Mouse (Mus musculus) liver, embryonic 11.5 days (tissue): ENCODE measurements at regions not wholly inside any gene's neighbourhood (a gene's known extent, or its start where the extent isn't known, plus 50 kb on each side); places are given as distances from the start of the nearest gene placed in this dataset.

Experiments used
- ATAC-seq: fragments of 200-750 bp; cut with Nextera tagmentation; replicated peaks from 2 replicates; pipeline ENCODE4 v1.8.0; 2017; ENCODE audit warnings: moderate number of reproducible peaks, mild to moderate bottlenecking, moderate TSS enrichment, moderate library complexity; ENCODE audit not compliant: low FRiP score
- DNase-seq: peaks from one replicate; pipeline ENCODE4 v3.0.0-alpha.2; 2017; ENCODE audit warnings: low spot score
- H3K27ac ChIP-seq: fragments of 300-500 bp; sonication (generic); 2 replicates; pipeline ENCODE4 v1.5.1; 2014; ENCODE audit warnings: mild to moderate bottlenecking, low read depth, low read length, control low read depth
- H3K27me3 ChIP-seq: fragments of 300-500 bp; sonication (generic); replicated peaks from 2 replicates; pipeline ENCODE4 v1.6.1; 2014; ENCODE audit warnings: low read length, mixed read lengths; ENCODE audit not compliant: control insufficient read depth, insufficient read depth
- H3K36me3 ChIP-seq: fragments of 300-500 bp; sonication (generic); 2 replicates; pipeline ENCODE4 v1.6.1; 2014; ENCODE audit warnings: mild to moderate bottlenecking, low read length, moderate library complexity, mixed read lengths; ENCODE audit not compliant: control insufficient read depth, insufficient read depth
- H3K4me1 ChIP-seq: fragments of 300-500 bp; sonication (generic); replicated peaks from 2 replicates; pipeline ENCODE4 v1.6.1; 2014; ENCODE audit warnings: low read length, mixed read lengths; ENCODE audit not compliant: control insufficient read depth, insufficient read depth
- H3K4me2 ChIP-seq: fragments of 300-500 bp; sonication (generic); 2 replicates; pipeline ENCODE4 v1.6.1; 2014; ENCODE audit warnings: mild to moderate bottlenecking, control low read depth, moderate library complexity
- H3K4me3 ChIP-seq: fragments of 300-500 bp; sonication (generic); 2 replicates; pipeline ENCODE4 v1.5.1; 2014; ENCODE audit warnings: low read depth, low read length, control low read depth
- H3K9ac ChIP-seq: fragments of 300-500 bp; sonication (generic); 2 replicates; pipeline ENCODE4 v1.6.1; 2014; ENCODE audit warnings: low read depth, low read length, control low read depth
- H3K9me3 ChIP-seq: fragments of 300-500 bp; sonication (generic); 2 replicates; pipeline ENCODE4 v1.6.1; 2016; ENCODE audit warnings: low read length, inconsistent platforms, mixed read lengths; ENCODE audit not compliant: control insufficient read depth
- WGBS: fragments of 180-500 bp; shearing (Covaris S2); extraction: QIAGEN DNeasy Blood & Tissue Kit; methylation state at CpG from one replicate; pipeline ENCODE4 v1.1.7; 2014; 5-methylcytosine and 5-hydroxymethylcytosine counted together

DNA sequence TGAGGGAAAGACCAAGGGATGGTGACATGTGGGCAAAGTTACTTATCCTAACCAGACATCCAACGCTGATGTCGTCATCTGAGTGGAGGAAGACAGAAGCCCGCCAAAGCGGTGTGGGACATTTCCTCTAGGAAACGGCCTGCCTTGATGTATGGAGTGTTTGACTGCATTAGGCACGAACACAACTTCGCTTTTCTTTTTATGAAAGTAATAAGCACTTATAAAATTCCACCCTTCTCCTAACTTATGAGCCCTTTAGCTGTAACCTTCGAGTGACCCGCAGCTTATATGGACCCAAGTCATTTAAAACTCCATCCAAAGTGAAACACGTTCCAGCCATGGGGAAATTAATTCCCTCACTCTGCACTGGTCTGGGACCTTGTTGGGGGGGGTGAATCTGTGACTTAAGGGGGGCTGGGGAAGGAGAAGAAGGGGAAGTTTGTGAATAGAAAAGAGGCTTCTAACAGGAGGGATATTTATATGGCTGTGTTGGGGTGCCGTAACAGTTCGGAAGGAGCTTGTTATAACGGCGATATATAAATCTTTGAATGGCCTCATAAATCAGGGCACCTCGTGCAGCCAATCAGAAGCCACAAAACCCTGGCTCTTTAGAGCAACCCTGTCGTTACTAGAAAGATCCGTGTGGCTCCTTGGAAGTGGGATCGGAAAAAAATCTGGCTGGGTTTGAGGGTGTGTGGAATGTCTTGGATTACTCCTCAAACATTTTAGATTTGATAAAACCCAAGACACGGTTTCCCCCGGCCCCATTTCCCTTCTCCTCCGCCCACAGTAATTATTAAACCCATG, 280.9 kb downstream of the Med13l start:
- Histone ChIP-seq H3K4me2 (no peak overlapping the region), H3K27me3 (no peaks in the 10 kb centered on the region), H3K9ac (no peak overlapping the region), H3K4me1 (no peaks in the 10 kb centered on the region), H3K4me3 (no peak overlapping the region), H3K36me3 (no peaks in the 10 kb centered on the region), H3K27ac (no peak overlapping the region), H3K9me3 (no peaks in the 10 kb centered on the region)
- WGBS = 62% methylated on average over 21 of the region's 21 CpGs
- DNase-seq (no peak), ATAC-seq (no peak)

DNA sequence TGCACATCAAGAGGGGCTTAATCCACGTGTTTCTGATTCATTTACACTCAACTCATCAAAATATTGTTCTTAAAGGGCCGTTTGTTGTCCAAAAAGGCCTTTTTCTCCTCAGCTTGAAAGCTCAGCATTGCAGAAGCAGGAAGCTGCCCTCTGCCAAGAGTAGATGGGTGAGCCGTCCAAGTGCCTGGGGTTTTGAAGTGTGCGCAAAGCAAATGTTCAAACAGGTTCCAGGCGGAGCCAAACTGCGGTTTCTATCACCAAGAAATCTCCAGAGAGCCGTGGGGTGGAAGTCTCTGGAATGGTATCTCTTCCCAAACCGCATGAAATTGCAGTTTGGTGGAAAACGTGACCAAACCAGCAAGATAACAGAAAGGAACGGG, 281.5 kb downstream of the Med13l start:
- no peak overlapping the region for H3K9ac ChIP-seq
- no peak overlapping the region for H3K4me2 ChIP-seq
- H3K4me1 ChIP-seq = no peaks in the 10 kb centered on the region
- no peaks in the 10 kb centered on the region for H3K27me3 ChIP-seq
- WGBS = 46% methylated on average over 10 of the region's 10 CpGs
- no peak overlapping the region for H3K4me3 ChIP-seq
- H3K36me3 ChIP-seq = no peaks in the 10 kb centered on the region
- DNase-seq (no peak), ATAC-seq (no peak)
- no peaks in the 10 kb centered on the region for H3K9me3 ChIP-seq
- no peak overlapping the region for H3K27ac ChIP-seq

DNA sequence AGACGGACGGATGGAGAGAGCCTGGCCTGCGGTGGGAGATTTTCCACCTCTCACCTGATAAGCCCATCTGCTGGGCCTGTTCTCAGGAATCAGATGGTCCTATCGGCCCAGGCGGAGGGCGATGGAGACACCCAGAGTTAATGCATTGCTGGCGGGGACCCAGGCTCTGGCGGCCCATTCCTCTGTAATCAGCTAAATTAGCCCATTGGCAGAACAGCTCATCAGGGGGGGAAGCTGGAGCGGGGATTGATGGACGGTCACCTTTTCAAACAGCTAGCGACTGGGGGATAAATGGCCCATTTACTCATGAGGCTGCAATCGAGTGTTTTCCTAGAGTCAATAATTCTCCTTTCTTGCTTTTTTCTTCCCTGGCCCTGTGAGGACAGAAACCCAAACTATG, 296.5 kb downstream of the Med13l start:
- no peaks in the 10 kb centered on the region for H3K9me3 ChIP-seq
- ATAC-seq (no peak), DNase-seq (no peak)
- H3K4me2 ChIP-seq = no peak overlapping the region
- no peaks in the 10 kb centered on the region for H3K4me1 ChIP-seq
- 49% methylated on average over 12 of the region's 12 CpGs for WGBS
- no peaks in the 10 kb centered on the region for H3K36me3 ChIP-seq
- no peak overlapping the region for H3K27ac ChIP-seq
- no peaks in the 10 kb centered on the region for H3K27me3 ChIP-seq
- no peak overlapping the region for H3K9ac ChIP-seq
- no peak overlapping the region for H3K4me3 ChIP-seq

DNA sequence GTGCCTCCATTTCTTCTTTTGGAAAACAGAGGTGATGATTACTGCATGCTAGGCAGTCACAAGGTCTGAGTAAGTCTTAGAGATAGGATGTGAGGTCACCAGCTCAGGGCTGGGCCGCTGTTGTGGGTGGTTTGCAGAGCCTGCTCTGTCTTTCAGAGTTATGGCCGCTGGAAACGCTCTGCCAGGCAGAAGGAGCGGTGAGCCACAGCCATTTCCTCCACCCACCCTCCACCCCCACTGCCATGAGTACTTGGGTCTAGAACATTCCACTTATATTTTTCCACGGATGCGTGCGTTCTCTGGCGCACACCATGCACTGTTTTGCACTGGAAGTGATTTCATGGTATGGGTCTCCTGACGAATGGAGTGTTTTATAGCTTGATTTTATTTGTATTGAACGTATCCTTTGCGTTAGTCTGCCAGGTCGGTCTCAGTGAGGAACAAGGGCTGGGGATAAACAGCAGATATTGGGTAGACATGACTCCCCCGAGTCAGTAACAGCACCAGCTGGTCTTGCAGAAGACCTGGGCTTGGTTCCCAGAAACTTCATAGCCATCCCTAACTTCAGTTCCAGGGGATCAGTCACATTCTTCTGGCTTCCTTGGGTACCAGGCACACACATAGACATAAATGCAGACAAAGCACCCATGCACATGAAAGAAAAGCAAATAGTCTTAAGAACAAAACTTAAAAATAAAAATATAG, 300.8 kb downstream of the Med13l start:
- WGBS = 79% methylated on average over 13 of the region's 13 CpGs

DNA sequence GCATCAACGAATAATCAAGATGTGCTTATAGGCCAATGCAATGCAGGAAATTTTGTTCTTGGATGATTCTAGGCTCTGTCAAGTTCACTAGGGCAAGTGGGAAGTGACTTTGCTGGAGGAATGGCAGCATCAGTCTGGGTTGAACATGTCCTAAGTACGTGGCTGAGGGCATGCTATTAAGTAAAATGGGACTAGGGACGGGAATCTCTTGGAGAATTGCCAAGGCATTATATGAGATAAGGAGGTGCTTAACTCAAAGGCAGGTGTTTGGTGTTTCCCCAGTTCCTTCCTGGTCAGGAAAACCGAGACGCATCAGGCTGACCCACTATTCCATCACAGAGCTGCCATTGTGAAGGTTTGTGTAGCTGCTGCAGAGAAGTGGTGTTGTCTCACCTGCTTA, 307.0 kb downstream of the Med13l start:
- H3K4me2 ChIP-seq = no peak overlapping the region
- WGBS = 82% methylated on average over 5 of the region's 5 CpGs
- peaks cover 2% of the 10 kb centered on the region; the same call in 1 of the 2 replicates for H3K9me3 ChIP-seq
- H3K27me3 ChIP-seq = no peaks in the 10 kb centered on the region
- H3K27ac ChIP-seq = no peak overlapping the region
- no peaks in the 10 kb centered on the region for H3K36me3 ChIP-seq
- no peak overlapping the region for H3K9ac ChIP-seq
- no peaks in the 10 kb centered on the region for H3K4me1 ChIP-seq
- no peak overlapping the region for H3K4me3 ChIP-seq
- ATAC-seq (no peak), DNase-seq (no peak)

More for the DNA sequence above, 300.8 kb downstream of the Med13l start:
- Histone ChIP-seq H3K4me3 (no peak overlapping the region), H3K9ac (no peak overlapping the region), H3K9me3 (peaks cover 3% of the 10 kb centered on the region; the same call in 1 of the 2 replicates), H3K27me3 (no peaks in the 10 kb centered on the region), H3K4me2 (no peak overlapping the region), H3K27ac (no peak overlapping the region), H3K36me3 (no peaks in the 10 kb centered on the region), H3K4me1 (no peaks in the 10 kb centered on the region)
- ATAC-seq (no peak), DNase-seq (no peak)

DNA sequence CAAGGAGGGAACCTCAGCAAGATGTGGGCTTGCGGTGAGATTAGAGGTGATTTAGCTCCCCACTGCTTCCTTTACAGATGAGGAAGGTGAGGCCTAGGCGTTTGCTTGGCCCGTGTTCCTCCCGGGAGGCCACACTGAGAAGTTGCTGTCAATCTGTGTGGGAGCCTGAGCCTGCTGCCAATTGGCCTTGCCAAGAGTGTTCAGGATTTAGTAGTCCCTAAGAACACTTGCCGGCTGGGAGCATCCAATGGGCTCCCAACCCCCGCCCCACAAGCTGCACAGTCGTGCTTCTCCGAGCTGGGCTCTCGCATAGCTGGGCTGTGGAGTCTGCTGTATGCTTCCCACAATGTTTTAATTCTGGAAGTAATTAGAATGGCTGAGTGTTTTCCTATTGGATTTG, 308.9 kb downstream of the Med13l start:
- 80% methylated on average over 9 of the region's 9 CpGs for WGBS
- ATAC-seq = no peak
- DNase-seq = no peak

DNA sequence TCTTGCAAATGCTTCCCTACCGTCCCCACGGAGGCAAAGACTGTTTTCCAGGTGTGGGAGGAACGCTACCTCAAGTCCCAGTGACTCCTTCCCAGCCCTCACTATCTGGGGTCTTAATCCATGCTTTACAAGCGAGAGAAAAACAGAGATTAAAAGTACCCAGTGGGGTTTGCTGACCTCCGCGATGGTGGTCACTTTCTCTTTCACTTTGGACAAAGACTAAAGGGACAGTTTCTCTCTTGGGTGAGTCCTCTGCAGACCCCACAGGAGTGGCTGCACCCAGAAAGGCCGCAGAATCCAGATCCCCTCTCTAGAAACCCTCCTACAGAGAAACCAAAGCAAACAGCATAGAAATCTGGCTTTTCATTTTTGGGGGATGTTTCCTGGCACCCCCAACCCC, 313.4 kb downstream of the Med13l start:
- Histone ChIP-seq H3K9ac (no peak overlapping the region), H3K36me3 (no peaks in the 10 kb centered on the region), H3K4me2 (no peak overlapping the region), H3K27me3 (peaks cover 13% of the 10 kb centered on the region), H3K9me3 (no peaks in the 10 kb centered on the region), H3K4me1 (no peaks in the 10 kb centered on the region), H3K27ac (no peak overlapping the region), H3K4me3 (no peak overlapping the region)
- no peak for DNase-seq
- no peak for ATAC-seq
- 43% methylated on average over 7 of the region's 7 CpGs for WGBS

More for the DNA sequence above, 308.9 kb downstream of the Med13l start:
- H3K9ac ChIP-seq = no peak overlapping the region
- H3K9me3 ChIP-seq = no peaks in the 10 kb centered on the region
- no peaks in the 10 kb centered on the region for H3K4me1 ChIP-seq
- H3K4me2 ChIP-seq = no peak overlapping the region
- H3K27ac ChIP-seq = no peak overlapping the region
- no peaks in the 10 kb centered on the region for H3K27me3 ChIP-seq
- H3K4me3 ChIP-seq = no peak overlapping the region
- no peaks in the 10 kb centered on the region for H3K36me3 ChIP-seq

DNA sequence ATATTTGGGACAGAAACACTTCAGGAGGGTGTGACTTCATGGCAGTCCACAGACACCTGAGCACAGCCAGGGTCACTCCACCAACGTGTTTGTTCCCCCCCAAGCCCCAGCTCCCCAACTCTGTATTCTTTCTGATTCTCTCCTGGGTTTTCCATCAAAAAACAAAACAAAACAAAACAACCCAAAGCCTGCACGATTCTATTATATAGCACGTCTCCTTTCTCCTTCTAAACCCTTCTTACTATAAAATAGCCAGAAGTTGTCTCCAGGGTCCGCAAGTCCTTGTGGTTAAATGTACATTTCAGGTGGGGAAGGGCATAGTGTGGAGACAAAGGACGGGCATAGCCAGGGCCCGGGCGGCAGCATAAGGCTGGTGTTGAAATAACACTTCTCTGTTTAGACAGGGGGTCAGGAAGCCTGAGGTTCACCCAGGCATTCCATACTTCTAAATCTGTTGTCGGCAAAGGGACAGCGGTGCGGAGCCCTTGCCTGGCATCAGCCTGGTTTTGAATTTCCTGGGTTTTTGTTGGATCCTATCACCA, 314.7 kb downstream of the Med13l start:
- 65% methylated on average over 10 of the region's 10 CpGs for WGBS
- no peak overlapping the region for H3K27ac ChIP-seq
- ATAC-seq (no peak), DNase-seq (no peak)
- no peaks in the 10 kb centered on the region for H3K4me1 ChIP-seq
- no peaks in the 10 kb centered on the region for H3K9me3 ChIP-seq
- no peak overlapping the region for H3K4me3 ChIP-seq
- no peak overlapping the region for H3K4me2 ChIP-seq
- no peak overlapping the region for H3K9ac ChIP-seq
- no peaks in the 10 kb centered on the region for H3K36me3 ChIP-seq
- peaks cover 16% of the 10 kb centered on the region for H3K27me3 ChIP-seq
